Mouse (Mus musculus): Measurements from ENCODE around the gene Cct3.

DNA sequence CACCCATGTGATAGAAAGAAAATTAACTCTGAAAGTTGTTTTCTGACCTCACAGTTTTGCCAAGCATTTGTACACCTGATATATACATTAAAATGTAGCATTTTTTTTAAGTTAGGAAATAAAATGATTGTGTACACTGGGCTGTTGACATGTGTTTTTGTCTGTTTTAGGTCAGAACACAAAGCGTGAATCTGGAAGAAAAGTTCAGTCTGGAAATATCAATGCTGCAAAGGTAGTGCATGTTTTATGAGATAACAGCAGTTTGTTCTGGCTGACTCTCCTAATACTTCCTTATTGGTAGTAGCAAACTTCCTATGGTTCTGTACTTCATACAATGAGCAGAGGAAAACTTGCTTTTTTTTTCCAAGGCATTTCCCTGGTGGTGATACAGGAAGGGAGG is 2.3 kb downstream of the Cct3 start:
- TF ChIP-seq POLR2A (IDR thresholded peaks at IDR 0.05; ENCODE audit: extremely low read depth, insufficient read depth, low read length): no peak
- TF ChIP-seq CTCF (IDR thresholded peaks at IDR 0.05; ENCODE audit: extremely low read depth, insufficient read depth, low read length): no peak
